Mouse (Mus musculus): Measurements from ENCODE around the gene Fam174b.

The Fam174b gene

DNA sequence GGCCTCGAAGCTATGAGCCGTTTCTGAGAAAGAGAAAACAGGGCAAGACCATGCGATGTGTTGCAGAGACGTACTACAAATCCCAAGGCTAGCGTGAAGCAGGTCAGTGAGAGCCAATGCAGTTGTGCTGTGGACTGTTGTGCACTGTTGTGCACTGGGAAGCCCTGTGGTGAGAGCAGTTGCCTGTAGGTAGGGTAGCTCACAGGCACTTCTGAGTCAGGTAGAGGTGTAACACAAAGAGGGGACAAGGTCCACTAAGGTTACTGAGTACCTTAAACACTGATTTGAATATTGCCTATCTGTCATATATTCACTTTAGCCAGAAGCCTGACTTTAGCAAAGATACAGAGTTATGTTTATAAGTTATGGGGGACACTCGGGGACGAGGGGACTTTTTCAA lies 74.4 kb downstream of the Fam174b start:
- DNase-seq (ENCODE audit: low spot score in 2 of 2) = no peak

DNA sequence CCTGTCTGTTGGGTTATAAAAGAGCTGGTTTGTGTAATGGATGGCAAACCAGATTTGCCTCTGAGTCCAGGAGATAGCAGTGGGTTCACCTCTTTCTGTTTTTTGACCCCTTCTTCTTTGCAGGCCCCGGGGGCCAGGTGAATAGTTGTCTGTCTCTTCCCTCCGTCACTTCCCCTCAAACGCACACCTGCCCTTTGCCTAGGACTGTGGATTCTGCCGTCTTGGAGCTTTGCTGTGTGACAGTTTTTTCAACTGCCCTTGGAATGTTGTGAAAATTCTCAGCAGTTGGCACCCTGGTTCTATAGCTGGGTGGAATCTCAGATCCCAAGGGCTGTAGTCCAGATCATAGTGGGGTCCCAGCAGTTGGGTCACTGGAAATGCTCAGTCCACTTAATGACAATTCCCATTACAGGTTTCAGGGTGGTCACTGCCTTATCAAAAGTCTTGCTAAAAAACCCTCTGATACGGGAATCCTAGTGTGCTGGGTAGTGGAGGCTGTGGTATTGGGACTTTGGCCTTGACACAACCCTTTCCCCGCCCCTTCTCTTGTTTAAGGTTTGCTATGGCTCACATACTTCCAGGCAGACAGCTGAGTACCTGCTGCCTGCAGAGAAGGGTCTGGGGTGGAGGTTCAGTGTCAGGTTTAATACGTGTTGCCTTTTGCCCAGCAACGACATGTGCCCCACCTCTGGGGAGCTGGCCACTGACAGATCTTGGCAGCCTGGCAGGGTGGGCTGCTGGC lies 76.3 kb downstream of the Fam174b start:
- DNase-seq (ENCODE audit: low spot score in 2 of 2) = no peak

DNA sequence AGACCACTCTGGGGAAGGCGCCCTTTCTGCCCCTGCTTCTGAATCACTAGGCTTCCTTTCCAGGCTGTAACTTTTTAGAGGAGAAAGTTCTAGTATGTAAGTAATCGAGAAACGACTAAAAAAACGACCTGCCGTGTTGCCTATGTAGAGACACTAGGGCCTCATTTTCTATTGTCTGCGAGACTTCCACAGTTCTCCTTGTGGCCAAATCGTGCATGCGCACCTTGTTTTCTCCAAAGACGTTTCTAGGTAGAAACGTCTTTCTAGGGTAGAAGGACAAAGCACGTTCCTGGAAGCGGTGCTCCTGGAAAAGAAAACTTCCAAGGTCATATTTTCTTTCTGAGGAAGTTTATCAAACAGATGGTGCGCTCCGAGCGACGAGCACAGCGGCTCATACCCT lies 79.3 kb downstream of the Fam174b start:
- no peak for DNase-seq (ENCODE audit: low spot score in 2 of 2)
